Mouse (Mus musculus) myocyte (in vitro differentiated cells): ENCODE results near the gene Fto.

Source experiments
- CEBPB ChIP-seq: IDR thresholded peaks from 2 replicates; pipeline ENCODE4 v1.6.1; 2011; ENCODE audit warnings: mild to moderate bottlenecking, moderate library complexity; ENCODE audit not compliant: poor library complexity, insufficient read depth, severe bottlenecking
- E2F4 ChIP-seq: IDR thresholded peaks from one replicate; pipeline ENCODE4 v1.6.1; 2011; ENCODE audit warnings: mild to moderate bottlenecking, control low read depth, moderate library complexity; ENCODE audit not compliant: insufficient read depth
- MAX ChIP-seq: IDR thresholded peaks from one replicate; pipeline ENCODE4 v1.6.1; 2011; ENCODE audit warnings: low read depth, mild to moderate bottlenecking, control low read depth
- MYOG ChIP-seq, 3 experiments: IDR thresholded peaks; one replicate each; pipeline ENCODE4 v1.6.1; 2011; ENCODE audit warnings: control low read depth in 2 of 3, low read depth in 2 of 3, mild to moderate bottlenecking in 2 of 3; ENCODE audit not compliant: insufficient read length in 2 of 3, control insufficient read depth in 1 of 3, insufficient read depth in 1 of 3
- POLR2A ChIP-seq: IDR thresholded peaks from one replicate; pipeline ENCODE4 v1.6.1; 2011; ENCODE audit warnings: low read depth, mild to moderate bottlenecking, control low read depth, moderate library complexity; ENCODE audit not compliant: insufficient read length
- POLR2AphosphoS2 ChIP-seq: IDR thresholded peaks from one replicate; pipeline ENCODE4 v1.6.1; 2011; ENCODE audit warnings: low read depth, control low read depth; ENCODE audit not compliant: insufficient read length
- REST ChIP-seq: IDR thresholded peaks from one replicate; pipeline ENCODE4 v1.6.1; 2011; ENCODE audit warnings: mild to moderate bottlenecking, control low read depth, moderate library complexity; ENCODE audit not compliant: insufficient read depth, insufficient read length
- SRF ChIP-seq: IDR thresholded peaks from one replicate; pipeline ENCODE4 v1.6.1; 2011; ENCODE audit warnings: low read depth; ENCODE audit not compliant: control insufficient read depth, insufficient read length
- TCF12 ChIP-seq: IDR thresholded peaks from one replicate; pipeline ENCODE4 v1.6.1; 2011; ENCODE audit warnings: mild to moderate bottlenecking, control low read depth; ENCODE audit not compliant: poor library complexity, insufficient read depth, severe bottlenecking
- TCF3 ChIP-seq: IDR thresholded peaks from one replicate; pipeline ENCODE4 v1.6.1; 2011; ENCODE audit warnings: low read depth, control low read depth; ENCODE audit not compliant: insufficient read length
- USF1 ChIP-seq: IDR thresholded peaks from one replicate; pipeline ENCODE4 v1.6.1; 2011; ENCODE audit warnings: low read depth, mild to moderate bottlenecking, control low read depth, moderate library complexity

GRCm38 (mm10) chr8:91273493-91273892 lies 39.8 kb upstream of the Fto start:
- TF ChIP-seq USF1 = no peak
- TF ChIP-seq MAX = no peak
- TF ChIP-seq POLR2A = no peak
- TF ChIP-seq SRF = no peak
- no peak for TF ChIP-seq CEBPB
- TF ChIP-seq TCF12 = no peak
- no peak for TF ChIP-seq TCF3
- TF ChIP-seq MYOG (IDR thresholded peaks at IDR 0.05; ENCODE audit: control insufficient read depth in 1 of 3, insufficient read depth in 1 of 3, insufficient read length in 2 of 3, low read depth in 2 of 3) = no peak
- no peak for TF ChIP-seq E2F4
- TF ChIP-seq POLR2AphosphoS2 = no peak
- TF ChIP-seq REST = no peak
